Mouse (Mus musculus) kidney, embryonic 16.5 days (tissue): ENCODE data around the gene Mast4. TPM values are rescaled to one million over a fixed set of nuclear protein-coding genes. Genes with fewer than 3 reads are reported as not detected.

ENCODE experiments used
- ATAC-seq: fragments of 200-750 bp; cut with Nextera tagmentation; 2 replicates; pipeline ENCODE4 v1.8.0; 2017; ENCODE audit warnings: moderate TSS enrichment; ENCODE audit not compliant: low FRiP score, low TSS enrichment
- H3K27ac ChIP-seq: fragments of 300-500 bp; sonication (generic); 2 replicates; pipeline ENCODE4 v1.5.1; 2014; ENCODE audit warnings: low read length
- H3K27me3 ChIP-seq: fragments of 300-500 bp; sonication (generic); 2 replicates; pipeline ENCODE4 v1.6.1; 2014; ENCODE audit warnings: low read length, control low read depth, mixed read lengths; ENCODE audit not compliant: insufficient read depth
- H3K36me3 ChIP-seq: fragments of 300-500 bp; sonication (generic); 2 replicates; pipeline ENCODE4 v1.6.1; 2014; ENCODE audit warnings: low read length, control low read depth, mixed read lengths; ENCODE audit not compliant: insufficient read depth
- H3K4me1 ChIP-seq: fragments of 300-500 bp; sonication (generic); 2 replicates; pipeline ENCODE4 v1.6.1; 2014; ENCODE audit warnings: low read length, control low read depth, mixed read lengths; ENCODE audit not compliant: insufficient read depth
- H3K4me2 ChIP-seq: fragments of 300-500 bp; sonication (generic); replicated peaks from 2 replicates; pipeline ENCODE4 v1.6.1; 2014; ENCODE audit warnings: low read depth, low read length
- H3K4me3 ChIP-seq: fragments of 300-500 bp; sonication (generic); 2 replicates; pipeline ENCODE4 v1.5.1; 2014; ENCODE audit warnings: mild to moderate bottlenecking, low read length
- H3K9ac ChIP-seq: fragments of 300-500 bp; sonication (generic); replicated peaks from 2 replicates; pipeline ENCODE4 v1.6.1; 2014; ENCODE audit warnings: low read length
- H3K9me3 ChIP-seq: fragments of 300-500 bp; sonication (generic); 2 replicates; pipeline ENCODE4 v1.6.1; 2016; ENCODE audit warnings: low read length, control low read depth
- WGBS: fragments of 180-500 bp; shearing (Covaris S2); extraction: QIAGEN DNeasy Blood & Tissue Kit; methylation state at CpG from one replicate; pipeline ENCODE4 v1.1.7; 2014; 5-methylcytosine and 5-hydroxymethylcytosine counted together
- polyA plus RNA-seq: library from polyadenylated mRNA; unstranded; fragments of >200 nt; fragmentation: Nextera tagmentation; extraction: Ambion mirVana; gene quantifications from 2 replicates; pipeline ENCODE4 v1.2.1, GENCODE M21; 2015

The Mast4 gene
- polyA plus RNA-seq, 1 experiment from 2014 or later = 19.9 TPM

GRCm38 (mm10) chr13:103095491-103095890 is 238.8 kb downstream of the Mast4 start:
- peaks cover 3% of the 10 kb centered on the region; the same call in 1 of the 2 replicates for H3K4me1 ChIP-seq
- peak overlapping the region; percentile 16; the same call in 1 of the 2 replicates for H3K4me3 ChIP-seq
- ATAC-seq = no peak
- H3K36me3 ChIP-seq = no peaks in the 10 kb centered on the region
- H3K27ac ChIP-seq = peak overlapping the region; percentile 56; the same call in 1 of the 2 replicates
- H3K27me3 ChIP-seq = peaks cover 3% of the 10 kb centered on the region; the same call in 1 of the 2 replicates
- WGBS = 63% methylated on average over 7 of the region's 7 CpGs
- peak overlapping the region; percentile 18; the same call in 1 of the 2 replicates for H3K4me2 ChIP-seq
- H3K9ac ChIP-seq = no peak overlapping the region
- no peaks in the 10 kb centered on the region for H3K9me3 ChIP-seq

- H3K9ac ChIP-seq = no peak overlapping the region
- no peak overlapping the region for H3K27ac ChIP-seq
- H3K4me3 ChIP-seq = no peak overlapping the region
- ATAC-seq = no peak
- H3K36me3 ChIP-seq = no peaks in the 10 kb centered on the region
- peaks cover 3% of the 10 kb centered on the region; the same call in 1 of the 2 replicates for H3K4me1 ChIP-seq
- peaks cover 3% of the 10 kb centered on the region; the same call in 1 of the 2 replicates for H3K27me3 ChIP-seq
- no peak overlapping the region for H3K4me2 ChIP-seq
- no peaks in the 10 kb centered on the region for H3K9me3 ChIP-seq
- WGBS = 70% methylated on average over 5 of the region's 5 CpGs
These were observed 239.7 kb downstream of the Mast4 start for GRCm38 (mm10) chr13:103094595-103094994.

GRCm38 (mm10) chr13:103093713-103094112 is 240.6 kb downstream of the Mast4 start:
- no peak overlapping the region for H3K4me3 ChIP-seq

GRCm38 (mm10) chr13:103085540-103086121 is 248.7 kb downstream of the Mast4 start:
- H3K9me3 ChIP-seq = no peaks in the 10 kb centered on the region
- no peak overlapping the region for H3K9ac ChIP-seq
- no peak overlapping the region for H3K4me2 ChIP-seq
- H3K27ac ChIP-seq = no peak overlapping the region
- no peaks in the 10 kb centered on the region for H3K4me1 ChIP-seq
- ATAC-seq = no peak; the same call in 1 of the 2 replicates
- 67% methylated on average over 15 of the region's 15 CpGs for WGBS
- H3K4me3 ChIP-seq = no peak overlapping the region
- no peaks in the 10 kb centered on the region for H3K27me3 ChIP-seq
- no peaks in the 10 kb centered on the region for H3K36me3 ChIP-seq

More at GRCm38 (mm10) chr13:103093713-103094112, 240.6 kb downstream of the Mast4 start:
- Histone ChIP-seq H3K4me1 (peaks cover 3% of the 10 kb centered on the region; the same call in 1 of the 2 replicates), H3K36me3 (no peaks in the 10 kb centered on the region), H3K27me3 (peaks cover 3% of the 10 kb centered on the region; the same call in 1 of the 2 replicates), H3K27ac (no peak overlapping the region), H3K9ac (no peak overlapping the region), H3K9me3 (no peaks in the 10 kb centered on the region), H3K4me2 (no peak overlapping the region)
- ATAC-seq = no peak
- WGBS = 61% methylated on average over 1 of the region's 1 CpGs

- no peaks in the 10 kb centered on the region for H3K4me1 ChIP-seq
- H3K9me3 ChIP-seq = no peaks in the 10 kb centered on the region
- 70% methylated on average over 5 of the region's 6 CpGs for WGBS
- no peak overlapping the region for H3K9ac ChIP-seq
- no peak overlapping the region for H3K4me2 ChIP-seq
- no peaks in the 10 kb centered on the region for H3K36me3 ChIP-seq
- H3K4me3 ChIP-seq = no peak overlapping the region
- H3K27ac ChIP-seq = no peak overlapping the region
- ATAC-seq = no peak
- no peaks in the 10 kb centered on the region for H3K27me3 ChIP-seq
These were observed 251.4 kb downstream of the Mast4 start for GRCm38 (mm10) chr13:103082891-103083290.

GRCm38 (mm10) chr13:103079806-103080205 is 254.5 kb downstream of the Mast4 start:
- Histone ChIP-seq H3K4me3 (no peak overlapping the region), H3K9me3 (no peaks in the 10 kb centered on the region), H3K27ac (no peak overlapping the region), H3K27me3 (no peaks in the 10 kb centered on the region), H3K36me3 (no peaks in the 10 kb centered on the region), H3K9ac (no peak overlapping the region), H3K4me1 (no peaks in the 10 kb centered on the region), H3K4me2 (no peak overlapping the region)
- WGBS = 80% methylated on average over 4 of the region's 4 CpGs
- no peak for ATAC-seq

- Histone ChIP-seq H3K4me1 (no peaks in the 10 kb centered on the region), H3K27ac (no peak overlapping the region), H3K4me3 (no peak overlapping the region), H3K36me3 (no peaks in the 10 kb centered on the region), H3K27me3 (no peaks in the 10 kb centered on the region), H3K4me2 (no peak overlapping the region), H3K9me3 (no peaks in the 10 kb centered on the region), H3K9ac (no peak overlapping the region)
- WGBS = 81% methylated on average over 6 of the region's 6 CpGs
- ATAC-seq = no peak
These were observed 255.5 kb downstream of the Mast4 start for GRCm38 (mm10) chr13:103078815-103079214.

- H3K9ac ChIP-seq = no peak overlapping the region
- no peaks in the 10 kb centered on the region for H3K27me3 ChIP-seq
- WGBS = 85% methylated on average over 4 of the region's 4 CpGs
- ATAC-seq = no peak
- no peak overlapping the region for H3K4me3 ChIP-seq
- no peak overlapping the region for H3K27ac ChIP-seq
- no peak overlapping the region for H3K4me2 ChIP-seq
- no peaks in the 10 kb centered on the region for H3K9me3 ChIP-seq
- H3K36me3 ChIP-seq = no peaks in the 10 kb centered on the region
- H3K4me1 ChIP-seq = no peaks in the 10 kb centered on the region
These were observed 260.8 kb downstream of the Mast4 start for GRCm38 (mm10) chr13:103073461-103073860.

- no peak for ATAC-seq
- Histone ChIP-seq H3K4me3 (no peak overlapping the region), H3K4me1 (0 out of 2 replicates have a peak, but pooled peaks cover 4% of the 10 kb centered on the region), H3K27ac (no peak overlapping the region), H3K9me3 (no peaks in the 10 kb centered on the region), H3K27me3 (no peaks in the 10 kb centered on the region), H3K9ac (no peak overlapping the region), H3K4me2 (no peak overlapping the region), H3K36me3 (no peaks in the 10 kb centered on the region)
- WGBS = 74% methylated on average over 3 of the region's 3 CpGs
These were observed 262.5 kb downstream of the Mast4 start for GRCm38 (mm10) chr13:103071783-103072182.

- no peaks in the 10 kb centered on the region for H3K36me3 ChIP-seq
- no peaks in the 10 kb centered on the region for H3K9me3 ChIP-seq
- no peak overlapping the region for H3K27ac ChIP-seq
- H3K4me2 ChIP-seq = no peak overlapping the region
- no peak overlapping the region for H3K4me3 ChIP-seq
- no peak for ATAC-seq
- 0 out of 2 replicates have a peak, but pooled peaks cover 4% of the 10 kb centered on the region for H3K4me1 ChIP-seq
- H3K9ac ChIP-seq = no peak overlapping the region
- WGBS = 44% methylated on average over 7 of the region's 7 CpGs
- no peaks in the 10 kb centered on the region for H3K27me3 ChIP-seq
These were observed 266.6 kb downstream of the Mast4 start for GRCm38 (mm10) chr13:103067581-103068166.
